Mouse (Mus musculus) layer of hippocampus, postnatal 10 days (tissue): ENCODE measurements around the gene Dnajb12. TPM values are rescaled to one million over a fixed set of nuclear protein-coding genes. Genes with fewer than 3 reads are reported as not detected.
A peak's percentile ranks its signal among the peaks of the same experiment; 100 is the strongest.

ENCODE experiments used
- DNase-seq, 2 experiments: peaks; one replicate each; pipeline ENCODE4 v3.0.0; 2021; ENCODE audit warnings: low spot score in 2 of 2
- long read RNA-seq: library from polyadenylated mRNA; stranded (forward); transcript quantifications from one replicate; pipeline ENCODE4 v2.0.0, GENCODE M21; 2023
- total RNA-seq, 2 experiments: library from RNA; stranded (reverse); gene quantifications; 2 replicates each; pipeline ENCODE4 v1.2.3; 2021

The Dnajb12 gene
- total RNA-seq = 10 to 100 TPM; 43.9 to 44.2 TPM
- long read RNA-seq, transcript Dnajb12-201 (9 exons, 2,238 nt) = minor isoform, 6 of 49 reads
- long read RNA-seq, transcript Dnajb12-204 (9 exons, 3,070 nt) = minor isoform, 6 of 49 reads
- long read RNA-seq, transcript Dnajb12-205 (9 exons, 3,041 nt) = major isoform, 21 of 49 reads
- long read RNA-seq, partial matches to known transcripts = 8 of 49 reads
- long read RNA-seq, other reads (novel, unspliced or antisense) = 8 of 49 reads

DNA sequence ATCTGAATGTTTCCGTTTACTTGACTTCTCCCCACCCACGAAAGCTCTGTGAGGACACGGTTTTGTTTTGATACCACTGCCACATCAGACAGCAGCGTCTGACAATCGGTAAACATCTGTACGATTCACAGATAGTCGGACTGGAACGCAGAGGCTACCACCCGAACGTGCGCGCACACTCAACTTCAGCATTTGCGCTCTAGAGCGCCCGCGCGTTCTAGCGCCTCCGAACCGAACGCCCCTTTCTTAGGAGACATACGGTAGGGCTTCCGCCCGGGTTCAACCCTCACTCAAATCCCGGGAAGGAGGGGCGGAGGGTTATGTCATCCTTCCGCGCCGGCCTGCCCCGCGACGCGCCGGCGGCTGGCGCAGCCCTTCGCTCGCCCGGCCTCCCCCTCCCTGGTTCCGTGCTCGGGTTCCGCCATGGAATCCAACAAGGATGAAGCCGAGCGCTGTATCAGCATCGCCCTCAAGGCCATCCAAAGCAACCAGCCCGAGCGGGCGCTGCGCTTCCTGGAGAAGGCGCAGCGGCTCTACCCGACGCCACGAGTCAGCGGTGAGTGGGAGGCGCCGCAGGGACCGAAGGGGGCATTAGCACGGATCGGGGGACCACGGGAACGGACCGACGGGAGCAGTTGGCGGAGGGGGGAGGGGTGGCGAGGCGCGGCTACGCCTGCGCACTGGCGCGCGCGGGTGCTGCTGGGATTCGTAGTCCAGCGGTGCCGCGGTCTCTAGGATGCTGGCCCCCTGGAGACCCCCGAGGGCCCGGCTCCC, at the start of gene Dnajb12:
Gene Dnajb12 (plus strand): TSS at position 302 of the 774 bp plus-strand sequence.
- peak; percentile 93 to 96 for DNase-seq

DNA sequence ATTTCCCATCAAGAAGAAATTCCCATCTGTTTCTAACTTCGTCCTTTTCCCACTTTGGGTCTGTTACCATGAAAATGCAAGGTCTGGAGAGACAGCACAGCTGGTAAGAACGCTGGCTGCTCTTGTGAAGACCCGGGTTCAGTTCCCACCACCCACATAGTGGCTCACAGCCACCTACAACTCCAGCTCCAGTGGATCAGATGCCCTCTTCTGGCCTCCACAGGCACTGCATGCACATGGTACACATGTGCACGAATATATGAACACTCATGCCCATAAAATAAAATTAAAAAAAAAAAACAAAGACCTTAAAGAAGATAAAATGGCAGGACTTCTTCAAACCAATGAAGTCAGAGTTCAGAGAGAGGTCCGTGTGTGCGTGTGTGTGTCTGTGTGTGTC, 49.5 kb upstream of the Dnajb12 start:
- DNase-seq = no peak

DNA sequence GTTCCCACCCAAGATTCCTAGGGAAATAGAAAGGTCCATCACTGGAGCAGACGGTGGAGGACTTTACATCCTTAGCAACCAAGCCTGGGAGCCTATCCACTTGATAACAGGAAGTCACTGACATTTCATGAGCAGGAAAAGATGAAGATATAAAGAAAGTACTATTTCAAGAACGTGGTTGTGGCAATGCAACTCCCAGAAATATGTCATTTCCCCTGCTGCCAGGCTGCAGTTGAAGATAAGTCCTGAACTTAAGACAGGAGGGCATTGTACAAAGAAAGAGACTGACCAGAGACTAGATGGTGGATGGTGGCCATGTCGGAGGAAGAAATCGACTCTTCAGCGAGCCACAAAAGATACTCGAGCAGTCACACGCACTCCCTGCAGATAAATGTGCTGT, 47.4 kb upstream of the Dnajb12 start:
- DNase-seq = no peak

DNA sequence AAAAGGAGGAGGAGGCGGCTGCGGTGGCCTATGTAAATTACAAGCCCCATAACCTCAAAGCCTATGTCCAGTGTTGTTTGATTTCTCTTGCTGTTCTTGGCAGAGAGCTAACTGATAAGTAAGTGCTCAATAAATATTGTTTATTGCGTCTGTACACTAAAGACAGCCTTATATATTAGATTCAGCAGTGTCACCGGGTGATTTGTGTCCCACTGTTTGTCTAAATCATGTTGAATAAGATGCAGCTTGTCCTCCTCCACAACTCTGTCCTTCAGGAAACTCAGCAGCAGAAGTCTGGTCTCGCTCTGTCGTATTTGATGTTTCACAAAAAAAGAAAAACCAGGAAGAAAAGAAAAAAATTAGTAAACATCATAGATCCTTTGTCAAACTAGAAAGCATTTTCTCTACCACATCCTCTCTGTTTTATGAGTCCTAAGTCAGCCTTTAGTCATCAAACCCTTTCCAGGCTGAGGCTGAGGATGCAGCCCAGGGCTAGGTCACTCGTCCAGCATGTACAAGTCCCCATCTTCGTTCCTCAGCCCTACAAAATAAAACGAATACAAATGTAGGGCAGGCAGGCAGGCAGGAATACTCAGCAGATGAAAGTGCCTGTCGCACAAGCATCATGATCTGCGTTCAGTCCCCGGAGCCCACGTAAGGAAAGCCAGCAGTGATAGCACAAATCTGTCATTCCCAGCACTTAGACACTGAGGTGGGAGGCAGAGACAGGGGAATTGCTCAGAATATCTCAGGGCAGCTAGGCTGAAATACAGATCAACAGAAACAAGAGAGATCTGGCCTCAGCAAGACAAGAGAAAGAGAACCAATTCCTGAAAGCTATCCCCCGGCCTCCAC, 43.8 kb upstream of the Dnajb12 start:
- DNase-seq = no peak

DNA sequence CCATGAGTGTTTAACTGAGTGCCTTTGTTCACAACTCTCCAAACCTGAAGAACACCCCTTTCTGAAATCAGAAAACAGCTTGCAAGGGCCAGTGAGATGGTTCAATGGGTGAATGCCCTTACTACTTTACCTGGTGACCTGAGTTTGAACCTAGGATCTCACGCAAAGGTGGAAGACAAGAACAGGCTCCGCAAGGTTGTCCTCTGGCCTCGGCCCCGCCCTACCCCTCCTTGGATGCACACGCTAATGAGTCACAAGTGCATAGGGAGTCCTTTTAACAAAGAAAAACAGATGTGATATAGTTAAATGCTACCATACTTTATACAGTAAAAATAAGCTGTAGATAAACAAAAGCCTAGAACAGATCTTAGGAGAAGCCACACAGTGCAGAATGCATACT, 41.9 kb upstream of the Dnajb12 start:
- DNase-seq = no peak

DNA sequence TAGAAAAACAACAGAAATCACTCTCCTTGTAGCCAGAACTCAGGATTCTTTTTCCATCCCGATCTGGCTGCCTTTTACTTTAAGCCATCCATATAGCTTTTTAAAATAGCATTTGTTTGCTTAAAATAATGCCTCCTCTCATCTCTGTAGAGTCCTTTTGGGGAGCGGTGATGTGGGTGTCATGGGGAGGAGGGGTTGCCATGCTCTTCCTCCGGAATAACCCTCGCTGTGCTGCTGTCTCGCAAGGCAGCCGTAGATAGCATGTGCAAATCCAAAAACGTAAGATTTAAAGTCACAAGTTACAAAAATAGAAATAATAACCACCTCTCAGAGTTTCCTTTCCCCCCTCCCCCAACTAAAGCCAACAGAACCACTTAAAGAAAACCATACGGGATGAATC, 37.9 kb upstream of the Dnajb12 start:
- no peak for DNase-seq

DNA sequence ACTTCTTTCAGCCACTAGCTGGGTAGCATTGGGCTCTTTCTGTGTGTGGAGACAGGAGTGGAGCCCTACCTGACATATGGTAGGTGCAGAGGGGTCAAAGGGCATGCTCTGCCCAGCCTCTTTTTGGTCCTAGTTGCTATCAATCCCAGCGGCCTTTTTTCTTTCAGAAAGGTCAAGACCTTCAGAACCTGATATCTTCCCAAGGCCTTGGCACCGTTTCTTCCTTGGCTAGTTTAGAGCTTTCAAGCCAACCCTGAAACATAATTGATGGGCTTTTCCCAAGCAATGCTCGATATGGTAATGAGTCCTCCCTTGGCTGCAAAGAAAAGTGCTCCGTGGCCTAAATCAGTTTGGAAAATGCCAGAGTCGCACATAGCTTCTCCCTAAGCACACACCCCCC, 36.2 kb upstream of the Dnajb12 start:
- DNase-seq = no peak

DNA sequence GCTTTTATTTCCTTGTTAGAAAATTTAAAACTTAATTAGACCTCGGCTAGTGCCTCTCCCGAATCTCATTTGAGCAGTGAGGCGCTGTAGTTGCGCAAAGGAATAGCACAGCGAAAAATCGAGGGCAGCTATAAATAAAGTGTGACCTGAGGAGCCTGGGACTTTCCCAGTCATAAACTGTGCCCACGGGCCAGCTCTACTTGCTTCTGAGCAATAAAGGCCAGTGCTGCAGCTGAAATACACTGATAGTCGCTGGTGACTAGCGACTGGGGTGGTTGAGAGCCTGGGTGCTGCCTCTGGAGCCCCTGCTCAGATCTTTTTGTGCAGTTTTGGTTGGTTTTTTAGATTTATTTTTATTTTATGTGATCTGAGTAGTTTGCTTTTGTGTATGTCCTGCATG, 34.7 kb upstream of the Dnajb12 start:
- DNase-seq = no peak

DNA sequence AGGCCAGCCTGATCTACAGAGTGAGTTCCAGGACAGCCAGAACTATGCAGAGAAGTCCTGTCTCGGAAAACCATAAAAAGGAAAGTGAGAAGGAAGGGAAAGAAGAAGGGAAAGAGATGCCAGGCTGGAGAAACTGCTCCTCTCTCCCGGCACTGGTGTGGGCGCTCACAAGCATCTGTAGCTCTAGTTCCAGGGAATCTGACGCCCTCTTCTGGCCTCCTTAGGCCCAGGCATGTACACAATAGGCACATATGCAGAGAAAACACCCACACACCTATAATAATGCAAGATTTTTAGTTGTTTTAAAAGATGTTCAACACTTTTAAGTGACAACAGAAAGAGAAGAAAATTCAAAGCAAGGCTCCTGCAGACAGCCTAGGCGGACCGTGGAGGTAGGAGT, 32.9 kb upstream of the Dnajb12 start:
- no peak for DNase-seq

DNA sequence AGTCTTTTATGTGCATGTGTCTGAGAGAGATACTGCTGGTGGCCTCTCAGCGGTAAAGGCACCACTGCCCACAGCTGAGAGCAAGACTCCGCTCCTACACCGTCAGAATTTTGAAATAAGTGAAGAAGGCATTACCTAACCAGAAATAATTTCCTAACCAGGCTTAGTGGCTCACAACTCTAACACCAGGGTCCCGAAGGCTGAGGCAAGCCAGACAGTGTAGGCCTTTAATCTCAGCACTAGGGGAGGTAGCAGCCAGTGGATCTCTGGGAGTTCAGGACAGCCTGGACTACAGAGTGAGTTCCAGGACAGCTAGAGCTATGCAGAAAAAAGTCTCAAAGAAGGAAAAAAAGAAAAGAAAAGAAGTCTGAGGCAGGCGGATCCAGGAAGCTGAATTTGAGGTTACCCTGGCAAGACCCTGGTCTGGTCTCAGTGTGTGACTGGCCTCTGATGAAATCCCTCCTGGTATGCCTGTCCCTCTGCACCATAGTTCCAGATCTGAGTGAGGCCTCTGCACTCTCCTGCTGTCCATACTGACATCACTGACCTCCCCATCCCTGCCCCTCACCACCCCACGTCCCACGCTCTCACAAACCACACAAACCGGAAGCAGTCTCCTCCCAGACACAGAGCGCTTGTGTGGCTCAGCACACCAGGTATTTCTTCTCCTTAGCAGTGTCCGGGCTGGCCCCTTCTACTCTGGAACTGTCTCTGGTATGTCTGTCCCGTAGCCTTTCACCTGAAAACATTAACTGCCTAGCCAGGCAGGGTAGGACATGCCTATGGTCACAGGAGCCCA, 31.1 kb upstream of the Dnajb12 start:
- DNase-seq = no peak

DNA sequence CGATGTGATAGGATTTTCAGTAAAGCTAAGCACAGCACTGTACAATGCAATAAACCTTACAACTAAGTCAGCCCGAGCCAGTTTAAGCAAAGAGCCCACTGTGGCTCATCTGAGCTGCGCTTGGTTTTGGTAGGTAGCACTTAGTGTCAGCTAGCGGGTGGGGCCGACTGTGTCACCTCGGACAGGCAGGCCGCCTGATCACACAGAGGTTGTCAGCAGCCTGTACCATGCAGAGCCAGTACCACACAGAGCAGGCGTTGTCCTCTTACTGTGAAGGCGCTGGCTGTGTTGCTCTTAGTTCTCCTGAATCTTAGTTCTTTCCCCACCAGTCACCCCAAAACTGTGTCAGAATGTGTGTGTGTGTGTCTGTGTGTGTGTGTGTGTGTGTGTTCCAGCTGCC, 30.4 kb upstream of the Dnajb12 start:
- DNase-seq = no peak

DNA sequence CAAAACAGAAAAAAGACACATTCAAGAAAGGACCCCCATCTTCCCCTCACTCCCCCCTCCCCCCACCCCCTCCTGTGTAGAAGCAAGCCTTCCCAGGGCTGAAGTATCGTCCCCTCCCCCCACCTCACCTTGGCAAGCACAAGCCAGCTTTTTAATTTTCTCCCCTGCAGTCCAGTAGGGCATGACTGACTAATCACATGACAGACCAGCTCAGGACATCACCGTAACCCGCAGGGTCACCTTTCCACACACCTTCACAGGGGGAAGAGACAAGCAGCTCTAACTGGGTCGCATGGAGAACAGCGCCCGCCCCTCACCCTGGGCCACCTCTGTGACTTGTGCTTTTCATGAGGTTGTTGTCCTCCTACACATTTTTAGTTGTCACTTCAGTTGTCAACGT, 30.0 kb upstream of the Dnajb12 start:
- DNase-seq = no peak

DNA sequence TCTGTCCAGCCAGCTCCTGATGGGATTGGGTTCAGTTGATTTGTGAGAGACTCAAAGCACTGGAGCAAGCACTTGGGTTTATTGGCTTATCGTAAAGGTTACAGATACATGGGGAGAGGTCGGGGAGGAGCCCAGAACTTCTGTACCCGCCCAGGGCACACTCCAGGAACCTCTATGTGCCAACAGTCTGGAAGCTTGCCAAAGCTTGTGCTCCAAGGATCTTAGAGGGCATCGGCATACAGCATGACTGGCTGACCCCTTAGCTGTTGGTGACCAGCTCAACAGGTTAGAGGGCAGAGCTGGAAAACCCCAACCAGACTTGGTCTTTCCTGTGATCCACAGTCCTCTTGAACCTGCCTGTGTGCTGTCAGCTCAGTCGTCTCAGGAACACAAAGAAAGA, 22.2 kb upstream of the Dnajb12 start:
- DNase-seq = no peak

DNA sequence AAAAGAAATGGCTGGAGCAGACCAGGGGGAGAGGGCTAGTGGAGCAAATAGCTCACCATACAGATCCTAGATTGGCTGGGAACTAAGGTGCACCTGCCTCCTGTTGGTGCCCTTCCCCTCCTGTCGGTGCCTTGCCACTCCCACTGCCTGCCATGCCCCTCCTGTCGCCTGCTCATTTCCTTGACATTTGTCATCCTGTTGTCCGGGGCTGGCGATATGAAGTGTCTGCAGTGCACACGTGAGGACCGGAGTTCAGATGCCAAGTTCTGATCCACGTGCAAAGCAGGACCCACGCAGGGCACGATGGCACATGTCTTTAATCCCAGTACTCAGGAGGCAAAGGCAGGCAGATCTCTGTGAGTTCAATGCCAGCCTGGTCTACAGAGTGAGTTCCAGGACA, 18.7 kb upstream of the Dnajb12 start:
- no peak for DNase-seq

DNA sequence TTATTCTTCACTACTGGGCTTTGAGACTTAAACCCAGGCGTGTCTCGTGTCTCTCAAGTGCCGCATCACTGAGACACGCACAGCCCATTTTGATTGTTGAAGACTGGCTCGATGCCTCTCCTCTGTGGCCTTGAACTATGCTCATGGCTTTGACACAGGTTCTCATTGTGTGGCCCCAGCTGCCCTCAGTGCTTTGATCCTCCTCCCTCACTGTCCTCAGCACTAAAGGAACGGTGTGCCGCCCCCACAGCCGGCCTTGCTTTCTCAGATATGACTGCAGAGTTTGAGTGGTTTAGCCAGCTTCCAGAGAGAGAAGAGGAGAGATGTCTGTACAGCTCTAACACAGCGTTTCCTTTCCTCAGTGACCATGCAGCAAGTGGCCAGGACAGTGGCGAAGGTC, 18.2 kb upstream of the Dnajb12 start:
- no peak for DNase-seq

DNA sequence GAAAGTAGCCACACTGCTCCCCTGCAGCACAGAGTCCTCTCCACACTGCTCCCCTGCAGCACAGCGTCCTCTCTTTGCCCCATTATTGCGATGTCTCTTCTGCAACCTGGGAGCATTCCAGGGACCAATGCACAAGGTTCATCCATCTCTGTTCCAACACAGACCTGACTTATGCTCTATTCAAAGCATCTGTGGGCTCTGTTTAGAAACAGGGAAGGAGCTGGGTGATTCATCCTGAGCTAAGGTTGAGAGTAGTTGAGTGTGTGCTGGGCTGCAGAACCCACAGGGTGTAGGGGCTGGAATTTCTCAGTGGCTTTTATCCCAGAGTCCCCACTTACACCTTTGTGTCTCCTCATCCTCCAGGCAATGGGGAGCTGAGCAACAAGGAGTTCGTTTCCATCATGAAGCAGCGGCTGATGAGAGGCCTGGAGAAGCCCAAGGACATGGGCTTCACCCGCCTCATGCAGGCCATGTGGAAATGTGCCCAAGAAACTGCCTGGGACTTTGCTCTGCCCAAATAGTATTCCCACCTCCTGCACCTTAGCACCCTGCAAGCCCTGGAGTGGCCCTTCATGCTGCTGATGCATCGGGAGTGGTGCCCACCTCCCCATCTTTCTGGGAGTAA, 16.4 kb upstream of the Dnajb12 start:
- no peak for DNase-seq

DNA sequence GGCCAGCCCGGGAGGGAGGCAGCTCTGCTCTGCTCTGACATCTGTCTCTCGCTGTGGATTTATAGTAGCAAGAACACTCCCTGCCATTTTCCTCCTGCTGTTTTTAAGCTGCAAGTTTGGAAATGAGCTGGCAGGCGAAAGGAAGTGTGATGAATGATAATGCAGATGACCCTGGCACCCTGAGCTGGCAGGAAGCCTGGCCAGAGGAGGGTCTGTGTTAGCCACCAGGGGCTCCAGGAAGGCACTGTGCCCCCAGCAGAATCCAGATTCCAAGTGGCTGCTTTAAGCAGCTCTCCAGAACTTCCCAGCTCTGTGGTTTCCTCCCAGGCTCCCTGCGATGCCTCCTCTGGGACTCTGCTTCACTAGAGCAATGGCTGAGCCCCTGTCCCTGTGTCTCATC, 15.7 kb upstream of the Dnajb12 start:
- DNase-seq = peak; percentile 38 to 40

DNA sequence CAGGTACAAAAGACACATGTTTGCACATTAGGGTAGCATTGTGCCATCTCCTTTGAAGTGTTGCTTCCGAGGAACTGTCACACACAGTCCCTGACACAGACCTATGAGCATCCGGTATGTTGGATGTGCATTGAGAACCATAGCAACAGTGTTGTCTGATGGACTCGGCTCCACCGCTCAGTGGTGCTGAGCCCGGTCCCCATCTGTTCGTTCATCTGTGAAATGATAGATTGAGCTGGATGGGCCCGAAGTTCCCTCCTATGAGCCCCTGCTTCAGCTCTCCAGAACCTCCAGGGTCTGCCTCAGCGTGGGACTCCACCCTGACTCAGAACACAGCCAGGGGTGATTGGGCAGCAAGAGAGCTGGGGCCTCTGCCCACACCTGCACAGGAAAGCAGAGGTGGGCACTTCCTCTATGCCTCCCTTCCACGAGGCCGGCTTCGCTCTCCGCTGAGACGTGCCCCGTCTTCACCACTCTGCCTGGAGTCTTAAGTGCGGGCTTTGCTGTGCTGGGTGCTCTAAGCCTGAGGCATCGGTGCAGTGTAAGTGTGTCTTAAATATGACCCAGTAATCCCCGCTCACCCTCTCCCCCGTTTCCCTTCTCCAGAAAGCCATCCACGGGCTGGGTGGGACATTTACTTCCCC, 15.0 kb upstream of the Dnajb12 start:
- peak; percentile 38 to 49 for DNase-seq

DNA sequence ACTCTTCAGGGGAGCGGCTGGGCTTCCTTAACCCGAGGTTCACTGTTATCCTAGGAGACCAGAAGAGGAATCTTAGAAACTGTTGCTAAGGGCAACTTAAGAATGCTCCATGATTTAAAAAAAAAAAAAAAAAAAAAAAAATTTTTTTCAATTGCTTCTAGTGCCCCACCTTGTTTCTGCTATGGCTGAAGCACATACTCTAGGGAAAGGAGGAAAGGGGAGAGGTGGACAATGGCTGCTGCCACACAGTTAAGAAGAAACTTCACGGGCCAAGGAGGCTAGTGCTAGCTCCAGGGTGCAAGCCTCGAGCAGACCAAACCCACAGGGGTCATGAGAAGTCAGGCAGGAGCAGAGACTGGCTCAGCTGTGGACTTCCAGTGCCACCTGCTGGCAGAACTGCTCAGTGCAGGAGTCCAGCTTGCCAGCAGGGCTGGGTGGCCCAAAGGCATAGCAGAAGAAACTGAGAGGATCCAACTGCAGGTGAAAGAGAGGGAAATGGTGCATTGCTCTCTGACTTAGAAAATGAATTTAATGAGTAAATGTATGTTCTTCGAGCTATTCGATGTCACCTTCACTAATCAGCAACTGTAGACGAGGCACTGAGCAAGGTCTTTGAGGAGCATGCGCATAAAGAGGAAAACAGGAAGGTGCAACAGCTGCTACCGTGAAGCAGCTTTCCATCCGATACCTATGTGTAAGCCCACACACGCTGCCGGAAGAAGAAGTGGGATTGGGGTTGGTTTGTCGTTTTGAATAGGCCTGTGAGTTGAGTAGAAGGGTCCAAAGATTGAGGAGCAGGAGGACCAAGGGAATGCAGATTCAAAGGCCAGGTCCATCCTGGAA, 14.3 kb upstream of the Dnajb12 start:
- DNase-seq = peak; percentile 95
